Mouse (Mus musculus) ES-Bruce4 (cell line): ENCODE data around the gene Dcaf12l2. TPM values are rescaled to one million over a fixed set of nuclear protein-coding genes. Genes with fewer than 3 reads are reported as not detected.

Experiments
- H3K27ac ChIP-seq: 2 replicates; pipeline ENCODE4 v1.5.1; 2012; ENCODE audit warnings: low read length, inconsistent platforms; ENCODE audit not compliant: insufficient read depth
- H3K27me3 ChIP-seq: 2 replicates; pipeline ENCODE4 v1.6.1; 2012; ENCODE audit warnings: mild to moderate bottlenecking, low read length, inconsistent platforms; ENCODE audit not compliant: control insufficient read depth, poor library complexity, insufficient read depth, severe bottlenecking
- H3K36me3 ChIP-seq: 2 replicates; pipeline ENCODE4 v1.6.1; 2012; ENCODE audit warnings: inconsistent platforms, mild to moderate bottlenecking, low read length, moderate library complexity; ENCODE audit not compliant: control insufficient read depth, poor library complexity, insufficient read depth, severe bottlenecking
- H3K4me1 ChIP-seq: one replicate; pipeline ENCODE4 v1.8.1; 2011; ENCODE audit warnings: low read length; ENCODE audit not compliant: control insufficient read depth, insufficient read depth
- H3K4me3 ChIP-seq: 2 replicates; pipeline ENCODE4 v1.5.1; 2011; ENCODE audit warnings: low read depth, mild to moderate bottlenecking, low read length
- H3K9ac ChIP-seq: 2 replicates; pipeline ENCODE4 v1.6.1; 2012; ENCODE audit warnings: low read depth, mild to moderate bottlenecking, inconsistent platforms; ENCODE audit not compliant: poor library complexity, severe bottlenecking
- H3K9me3 ChIP-seq: replicated peaks from 2 replicates; pipeline ENCODE4 v1.6.1; 2012; ENCODE audit warnings: mild to moderate bottlenecking, low read length, inconsistent platforms; ENCODE audit not compliant: control insufficient read depth, poor library complexity, insufficient read depth, severe bottlenecking
- CTCF ChIP-seq: IDR thresholded peaks from one replicate; pipeline ENCODE4 v1.8.1; 2011; ENCODE audit warnings: low read depth, low read length
- EP300 ChIP-seq: IDR thresholded peaks from 2 replicates; pipeline ENCODE4 v1.6.1; 2011; ENCODE audit warnings: low read depth, low read length; ENCODE audit not compliant: insufficient read depth
- POLR2A ChIP-seq: IDR thresholded peaks from one replicate; pipeline ENCODE4 v1.8.1; 2011; ENCODE audit warnings: low read length; ENCODE audit not compliant: insufficient read depth
- polyA plus RNA-seq: library from polyadenylated mRNA; stranded (reverse); fragments of >200 nt; gene quantifications from 2 replicates; pipeline ENCODE4 v1.2.4, GENCODE M21; 2011; ENCODE audit warnings: low read depth; ENCODE audit not compliant: missing spikeins, insufficient read depth, insufficient read length

Gene Dcaf12l2
- 0.28 TPM in 1 of 2 replicates, not detected in the other for polyA plus RNA-seq

DNA sequence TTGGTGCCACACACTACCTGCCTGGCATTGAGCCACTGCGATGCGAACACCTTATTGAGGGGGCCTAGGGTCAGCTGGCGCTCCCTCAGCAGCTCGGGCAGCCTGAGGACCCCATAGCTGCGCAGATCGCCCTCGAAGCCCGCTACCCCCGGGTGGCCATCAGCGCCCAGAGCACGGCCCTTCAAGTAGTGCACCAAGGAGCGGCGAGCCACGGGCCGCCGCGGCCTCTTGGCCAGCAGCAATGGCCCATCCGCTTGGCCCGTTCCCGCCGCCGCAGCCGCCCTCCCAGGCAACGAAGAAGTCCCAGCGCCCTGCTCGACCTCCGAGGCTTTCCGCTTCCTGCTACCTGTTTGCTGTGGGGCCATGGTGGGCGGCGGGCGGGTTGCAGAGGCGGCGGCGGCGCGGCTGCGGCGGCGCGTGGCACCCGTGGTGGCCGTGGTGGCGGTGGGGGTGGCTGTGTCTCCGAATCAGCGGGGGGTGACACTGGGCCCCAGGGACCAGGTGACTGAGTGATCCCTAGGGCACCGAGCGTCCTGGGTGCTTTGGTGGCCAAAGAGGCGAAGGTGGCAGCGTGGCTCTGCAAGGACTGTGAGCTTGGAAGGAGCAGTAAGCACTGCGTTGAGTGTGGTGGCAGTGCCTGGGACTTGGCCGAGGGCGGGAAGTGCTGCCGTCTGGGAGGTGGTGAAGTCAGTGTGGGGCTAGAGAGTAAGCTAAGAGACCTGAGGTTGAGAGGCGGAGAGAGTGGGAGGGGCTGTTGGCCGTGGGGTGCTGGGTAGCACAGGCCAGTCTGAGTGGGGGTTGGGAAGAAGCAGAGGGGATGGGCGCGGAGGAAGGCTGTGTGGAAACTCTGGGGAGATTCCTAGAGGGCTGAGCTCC is at the start of gene Dcaf12l2:
Dcaf12l2 (minus strand) TSS at position 697 of the 876 bp plus-strand sequence.
- Histone ChIP-seq H3K9me3 (no peaks in the 10 kb centered on the region), H3K27ac (no peak within 1 kb of the TSS)

GRCm38 (mm10) chrX:44367280-44367645 is 879 bp downstream of the Dcaf12l2 start:
- Histone ChIP-seq H3K4me1 (no peaks in the 10 kb centered on the region), H3K9ac (no peak overlapping the region), H3K27me3 (peaks cover 2% of the 10 kb centered on the region; the same call in 1 of the 2 replicates), H3K4me3 (peak overlapping the region; percentile 27), H3K27ac (no peak overlapping the region), H3K36me3 (no peaks in the 10 kb centered on the region), H3K9me3 (no peaks in the 10 kb centered on the region)
- TF ChIP-seq POLR2A (no peak), EP300 (no peak), CTCF (no peak)

More for the DNA sequence above, at the start of gene Dcaf12l2:
- Histone ChIP-seq H3K9ac (no peak within 1 kb of the TSS), H3K36me3 (no peaks in the 10 kb centered on the region), H3K4me3 (peak within 1 kb of the TSS; percentile 27), H3K27me3 (peaks cover 2% of the 10 kb centered on the region; the same call in 1 of the 2 replicates), H3K4me1 (no peaks in the 10 kb centered on the region)
- TF ChIP-seq CTCF: no peak
- no peak for TF ChIP-seq POLR2A
- TF ChIP-seq EP300: no peak
